16 mouse cellular contexts compared by ENCODE assay signal in genomic region chr17:34946486-34947140, GRCm38 (mm10). TPM values are rescaled to one million over a fixed set of nuclear protein-coding genes. Genes with fewer than 3 reads are reported as not detected.
"Had no signal": no experiment of that assay in that cellular context is flagged by ENCODE, and none has a peak within 500 bp of the region (broad histone marks: within the 10 kb centered on the region; RNA-seq: fewer than 3 reads in every experiment).

No protein-coding gene starts in this region.

- H3K4me3 ChIP-seq: limb, embryonic 13.5 days; liver, embryonic 13.5 days; midbrain, embryonic 13.5 days; myocyte; neural tube, embryonic 15.5 days had no signal

- ATAC-seq: intestine, embryonic 16.5 days; midbrain, embryonic 13.5 days had no signal

- H3K9ac ChIP-seq: limb, embryonic 13.5 days; liver, embryonic 13.5 days; midbrain, embryonic 13.5 days; neural tube, embryonic 15.5 days had no signal

- H3K27me3 ChIP-seq: limb, embryonic 13.5 days; liver, embryonic 13.5 days; midbrain, embryonic 13.5 days; neural tube, embryonic 15.5 days had no signal

- H3K4me2 ChIP-seq: limb, embryonic 13.5 days; liver, embryonic 13.5 days; midbrain, embryonic 13.5 days; neural tube, embryonic 15.5 days had no signal

- H3K27ac ChIP-seq: limb, embryonic 13.5 days; liver, embryonic 13.5 days; midbrain, embryonic 13.5 days; neural tube, embryonic 15.5 days; stomach, postnatal 0 days had no signal

- H3K9me3 ChIP-seq: limb, embryonic 13.5 days; liver, embryonic 13.5 days; midbrain, embryonic 13.5 days; neural tube, embryonic 15.5 days had no signal

- DNase-seq: left cerebral cortex, postnatal 4 days; liver, embryonic 13.5 days; lung, adult 18-20 months; right cerebral cortex, adult 18-20 months; right cerebral cortex, postnatal 25 days; thymus, postnatal 4 days had no signal

RNA-seq across cellular contexts. Expression of gene Gm20481, which starts 23.1 kb away (rescaled TPM):
- polyA plus RNA-seq: intestine, embryonic 16.5 days; large intestine, adult 2 months; limb, embryonic 13.5 days; liver, embryonic 13.5 days; lung, embryonic 16.5 days; midbrain, embryonic 13.5 days; myocyte; neural tube, embryonic 11.5 days; neural tube, embryonic 15.5 days; small intestine, adult 2 months; stomach, postnatal 0 days had no signal
